Mouse (Mus musculus) left cerebral cortex, postnatal 10 days (tissue): ENCODE measurements around the gene Rwdd2b. TPM values are rescaled to one million over a fixed set of nuclear protein-coding genes. Genes with fewer than 3 reads are reported as not detected.

Source experiments
- DNase-seq, 2 experiments: peaks; one replicate each; pipeline ENCODE4 v3.0.0; 2021 to 2022; ENCODE audit warnings: low spot score in 2 of 2, mixed read lengths in 1 of 2; ENCODE audit errors: extremely low spot score in 1 of 2
- intact Hi-C: fragments of 180-260 bp; cut with DNase I; formaldehyde crosslinking; loops from one replicate; pipeline ENCODE4 v1.15.1; 2025
- total RNA-seq, 2 experiments: library from RNA; stranded (reverse); gene quantifications; 2 replicates each; pipeline ENCODE4 v1.2.3; 2021

Rwdd2b gene
- total RNA-seq, 2 experiments from 2014 or later, result 10.9 to 11.9 TPM

- DNase-seq, result peak; percentile 98 to 99
- intact Hi-C loops, result no loop called here
Observed at GRCm38 (mm10) chr16:87432033-87432814, 8.1 kb downstream of the Rwdd2b start, which contains the start of gene Ltn1. Gene Ltn1, minus strand, starts transcription at chr16:87432612.

GRCm38 (mm10) chr16:87427516-87427915 is 12.9 kb downstream of the Rwdd2b start:
- DNase-seq, result no peak
- intact Hi-C loops, result no loop called here

- DNase-seq, result no peak
- intact Hi-C loops, result loop anchor here (5.0 kb wide), 1 partner anchor 62 kb away; no protein-coding TSS in a partner anchor
Observed at GRCm38 (mm10) chr16:87420662-87421061, 19.7 kb downstream of the Rwdd2b start.

- DNase-seq, result peak in 1 of 2 experiments; percentile 40
- intact Hi-C loops, result no loop called here
Observed at GRCm38 (mm10) chr16:87405001-87405400, 35.4 kb downstream of the Rwdd2b start.

- intact Hi-C loops, result loop anchor here (10.0 kb wide), 1 partner anchor 1589 kb away; the partner anchor contains the start of gene Adamts1
- DNase-seq, result peak; percentile 49 to 61
Observed at GRCm38 (mm10) chr16:87393813-87394548, 46.4 kb downstream of the Rwdd2b start.

GRCm38 (mm10) chr16:87387444-87387977 is 52.9 kb downstream of the Rwdd2b start:
- DNase-seq, result no peak
- intact Hi-C loops, result no loop called here

GRCm38 (mm10) chr16:87384366-87384765 is 56.0 kb downstream of the Rwdd2b start:
- intact Hi-C loops, result no loop called here
- DNase-seq, result no peak

Other genes starting within 250 kb of the Rwdd2b start
- gene N6amt1, start 86.4 kb downstream of the Rwdd2b start, total RNA-seq, result 10 to 100 TPM; 20.5 to 21.6 TPM
- gene Ltn1, start 8.0 kb downstream of the Rwdd2b start, total RNA-seq, result 10 to 100 TPM; 45.3 to 46.7 TPM
- 10 to 100 TPM; 48.5 to 53.9 TPM for gene Usp16, start 14.1 kb upstream of the Rwdd2b start, total RNA-seq
- gene Cct8, start 55.3 kb upstream of the Rwdd2b start, total RNA-seq, result 100 to 1,000 TPM; 206 to 213 TPM
- gene Map3k7cl, start 112.8 kb upstream of the Rwdd2b start, total RNA-seq, result 1 to 10 TPM in 1 of 2 experiments, under 1 TPM in 1; 0.69 to 1.1 TPM